Mouse (Mus musculus) B cell, adult (primary cell): ENCODE data around the gene Olfr1425. TPM values are rescaled to one million over a fixed set of nuclear protein-coding genes. Genes with fewer than 3 reads are reported as not detected.

ENCODE experiments used
- total RNA-seq: library from RNA; stranded (reverse); gene quantifications from 4 replicates; pipeline ENCODE4 v1.2.4, GENCODE M21; 2023; ENCODE audit not compliant: inconsistent age

Olfr1425 gene
- total RNA-seq: not detected in 4 replicates

GRCm38 (mm10) chr19:12077631-12078030 lies at the start of gene Olfr1425:
Olfr1425 (minus strand) TSS chr19:12077731.

GRCm38 (mm10) chr19:12123103-12123502 lies 45.6 kb upstream of the Olfr1425 start, which contains the start of gene Olfr76:
Olfr76 (minus strand) TSS chr19:12123203.

GRCm38 (mm10) chr19:12115797-12116196 lies 38.3 kb upstream of the Olfr1425 start, which contains the start of gene Olfr1428:
Olfr1428 (minus strand) TSS chr19:12115897.

GRCm38 (mm10) chr19:12103234-12103633 lies 25.7 kb upstream of the Olfr1425 start, which contains the start of gene Olfr1427:
Olfr1427 (minus strand) TSS chr19:12103334.

GRCm38 (mm10) chr19:12091913-12092312 lies 14.4 kb upstream of the Olfr1425 start, which contains the start of gene Olfr1426:
Olfr1426 (minus strand) TSS chr19:12092013.

GRCm38 (mm10) chr19:12062582-12062981 lies 14.9 kb downstream of the Olfr1425 start, which contains the start of gene Olfr1424:
Olfr1424 (minus strand) TSS chr19:12062682.

GRCm38 (mm10) chr19:12041217-12041616 lies 36.3 kb downstream of the Olfr1425 start, which contains the start of gene Olfr1423:
Olfr1423 (minus strand) TSS chr19:12041317.

Other genes with a start within 250 kb of the Olfr1425 start
- not detected in 4 replicates for gene Olfr1417, start 238.5 kb downstream of the Olfr1425 start, total RNA-seq
- gene Olfr1418, start 216.7 kb downstream of the Olfr1425 start, total RNA-seq: not detected in 4 replicates
- not detected in 4 replicates for gene Olfr1419, start 202.6 kb downstream of the Olfr1425 start, total RNA-seq
- not detected in 4 replicates for gene Olfr1420, start 191.2 kb downstream of the Olfr1425 start, total RNA-seq
- gene Patl1, start 165.3 kb downstream of the Olfr1425 start, total RNA-seq: 63.1 to 71.0 TPM (median 70.2 TPM) in 4 replicates
- 49.4 to 51.9 TPM (median 50.6 TPM) in 4 replicates for gene Osbp, start 111.8 kb downstream of the Olfr1425 start, total RNA-seq
- not detected in 4 replicates for gene Olfr1423, start 36.4 kb downstream of the Olfr1425 start, total RNA-seq
- not detected in 4 replicates for gene Olfr1424, start 15.0 kb downstream of the Olfr1425 start, total RNA-seq
- not detected in 4 replicates for gene Olfr1426, start 14.3 kb upstream of the Olfr1425 start, total RNA-seq
- not detected in 4 replicates for gene Olfr1427, start 25.6 kb upstream of the Olfr1425 start, total RNA-seq
- gene Olfr1428, start 38.2 kb upstream of the Olfr1425 start, total RNA-seq: not detected in 4 replicates
- gene Olfr76, start 45.5 kb upstream of the Olfr1425 start, total RNA-seq: not detected in 4 replicates
- gene Olfr1555-ps1, start 92.4 kb upstream of the Olfr1425 start, total RNA-seq: not detected in 4 replicates
- gene Olfr1431, start 122.9 kb upstream of the Olfr1425 start, total RNA-seq: not detected in 4 replicates
- gene Olfr1432, start 154.9 kb upstream of the Olfr1425 start, total RNA-seq: not detected in 4 replicates
- gene Olfr262, start 163.9 kb upstream of the Olfr1425 start, total RNA-seq: not detected in 4 replicates
- not detected in 4 replicates for gene Olfr235, start 183.3 kb upstream of the Olfr1425 start, total RNA-seq
- gene Olfr1434, start 202.1 kb upstream of the Olfr1425 start, total RNA-seq: not detected in 4 replicates
- not detected in 4 replicates for gene Olfr1436, start 221.4 kb upstream of the Olfr1425 start, total RNA-seq
- not detected in 4 replicates for gene Olfr1437, start 247.4 kb upstream of the Olfr1425 start, total RNA-seq